Mouse (Mus musculus) heart, embryonic 14.5 days (tissue): ENCODE data around the gene Smad3. TPM values are rescaled to one million over a fixed set of nuclear protein-coding genes. Genes with fewer than 3 reads are reported as not detected.
A peak's percentile ranks its signal among the peaks of the same experiment; 100 is the strongest.

Source experiments
- ATAC-seq: fragments of 200-750 bp; cut with Nextera tagmentation; 2 replicates; pipeline ENCODE4 v1.8.0; 2017; ENCODE audit warnings: low read depth, moderate TSS enrichment; ENCODE audit not compliant: insufficient number of reproducible peaks, insufficient read depth, low FRiP score
- H3K27ac ChIP-seq, 2 experiments: fragments of 200-500 bp in 1 of 2; fragments of 300-500 bp in 1 of 2; sonication (generic) in 1 of 2; replicated peaks in 1 of 2; 2 replicates each; pipeline ENCODE4 v1.5.1; 2012 to 2014; ENCODE audit warnings: low read depth in 2 of 2, low read length in 2 of 2, control low read depth in 1 of 2, mild to moderate bottlenecking in 1 of 2, mixed read lengths in 1 of 2; ENCODE audit not compliant: control insufficient read depth in 1 of 2, insufficient read depth in 1 of 2
- H3K27me3 ChIP-seq: fragments of 300-500 bp; sonication (generic); 2 replicates; pipeline ENCODE4 v1.6.1; 2014; ENCODE audit warnings: mild to moderate bottlenecking, low read length, control low read depth; ENCODE audit not compliant: control insufficient read depth, insufficient read depth
- H3K36me3 ChIP-seq: fragments of 300-500 bp; sonication (generic); 2 replicates; pipeline ENCODE4 v1.6.1; 2014; ENCODE audit warnings: mild to moderate bottlenecking, control low read depth, low read length, mixed read lengths; ENCODE audit not compliant: control insufficient read depth, insufficient read depth
- H3K4me1 ChIP-seq, 2 experiments: fragments of 200-500 bp in 1 of 2; fragments of 300-500 bp in 1 of 2; sonication (generic) in 1 of 2; 2 replicates each; pipeline ENCODE4 v1.6.1; 2012 to 2014; ENCODE audit warnings: low read length in 2 of 2, control low read depth in 1 of 2, mixed read lengths in 1 of 2; ENCODE audit not compliant: control insufficient read depth in 2 of 2, insufficient read depth in 2 of 2
- H3K4me2 ChIP-seq: fragments of 300-500 bp; sonication (generic); 2 replicates; pipeline ENCODE4 v1.6.1; 2014; ENCODE audit warnings: mild to moderate bottlenecking, low read length
- H3K4me3 ChIP-seq, 2 experiments: fragments of 200-500 bp in 1 of 2; fragments of 300-500 bp in 1 of 2; sonication (generic) in 1 of 2; 2 replicates each; pipeline ENCODE4 v1.5.1; 2012 to 2014; ENCODE audit warnings: low read length in 2 of 2, mild to moderate bottlenecking in 2 of 2, control low read depth in 1 of 2, low read depth in 1 of 2, moderate library complexity in 1 of 2; ENCODE audit not compliant: control insufficient read depth in 1 of 2, insufficient read depth in 1 of 2
- H3K9ac ChIP-seq: fragments of 300-500 bp; sonication (generic); 2 replicates; pipeline ENCODE4 v1.6.1; 2014; ENCODE audit warnings: mild to moderate bottlenecking, low read length
- H3K9me3 ChIP-seq: fragments of 300-500 bp; sonication (generic); 2 replicates; pipeline ENCODE4 v1.6.1; 2016; ENCODE audit warnings: low read length, control low read depth; ENCODE audit not compliant: control insufficient read depth
- WGBS: fragments of 180-500 bp; shearing (Covaris S2); extraction: QIAGEN DNeasy Blood & Tissue Kit; methylation state at CpG from one replicate; pipeline ENCODE4 v1.1.7; 2014; 5-methylcytosine and 5-hydroxymethylcytosine counted together
- polyA plus RNA-seq: library from polyadenylated mRNA; unstranded; fragments of >200 nt; fragmentation: Nextera tagmentation; extraction: Ambion mirVana; gene quantifications from 2 replicates; pipeline ENCODE4 v1.2.1, GENCODE M21; 2014

Gene Smad3
- polyA plus RNA-seq, 1 experiment from 2014 or later, result 10.4 TPM

GRCm38 (mm10) chr9:63701957-63702309, 55.9 kb downstream of the Smad3 start:
- Histone ChIP-seq H3K4me2 (no peak overlapping the region), H3K36me3 (no peaks in the 10 kb centered on the region), H3K9ac (no peak overlapping the region), H3K4me3 (no peak overlapping the region), H3K27me3 (no peaks in the 10 kb centered on the region), H3K9me3 (no peaks in the 10 kb centered on the region), H3K27ac (peak overlapping the region in 1 of 2 experiments; percentile 41; a peak in 1 of 4 replicates), H3K4me1 (peaks cover 62 to 81% of the 10 kb centered on the region in 2 experiments)
- 89% methylated on average over 4 of the region's 4 CpGs for WGBS
- ATAC-seq, result no peak

- Histone ChIP-seq H3K27me3 (no peaks in the 10 kb centered on the region), H3K4me3 (no peak overlapping the region), H3K4me2 (no peak overlapping the region), H3K9me3 (no peaks in the 10 kb centered on the region), H3K36me3 (no peaks in the 10 kb centered on the region), H3K27ac (no peak overlapping the region), H3K4me1 (peaks cover 62 to 81% of the 10 kb centered on the region in 2 experiments), H3K9ac (no peak overlapping the region)
- 80% methylated on average over 10 of the region's 10 CpGs for WGBS
- no peak for ATAC-seq
These were observed 56.4 kb downstream of the Smad3 start for GRCm38 (mm10) chr9:63701258-63701956.

- Histone ChIP-seq H3K36me3 (no peaks in the 10 kb centered on the region), H3K4me3 (no peak overlapping the region), H3K9ac (no peak overlapping the region), H3K9me3 (no peaks in the 10 kb centered on the region), H3K27ac (no peak overlapping the region), H3K4me1 (peaks cover 44 to 61% of the 10 kb centered on the region in 2 experiments), H3K27me3 (no peaks in the 10 kb centered on the region), H3K4me2 (no peak overlapping the region)
- ATAC-seq, result no peak
- 53% methylated on average over 4 of the region's 4 CpGs for WGBS
These were observed 58.6 kb downstream of the Smad3 start for GRCm38 (mm10) chr9:63699145-63699544.

DNA sequence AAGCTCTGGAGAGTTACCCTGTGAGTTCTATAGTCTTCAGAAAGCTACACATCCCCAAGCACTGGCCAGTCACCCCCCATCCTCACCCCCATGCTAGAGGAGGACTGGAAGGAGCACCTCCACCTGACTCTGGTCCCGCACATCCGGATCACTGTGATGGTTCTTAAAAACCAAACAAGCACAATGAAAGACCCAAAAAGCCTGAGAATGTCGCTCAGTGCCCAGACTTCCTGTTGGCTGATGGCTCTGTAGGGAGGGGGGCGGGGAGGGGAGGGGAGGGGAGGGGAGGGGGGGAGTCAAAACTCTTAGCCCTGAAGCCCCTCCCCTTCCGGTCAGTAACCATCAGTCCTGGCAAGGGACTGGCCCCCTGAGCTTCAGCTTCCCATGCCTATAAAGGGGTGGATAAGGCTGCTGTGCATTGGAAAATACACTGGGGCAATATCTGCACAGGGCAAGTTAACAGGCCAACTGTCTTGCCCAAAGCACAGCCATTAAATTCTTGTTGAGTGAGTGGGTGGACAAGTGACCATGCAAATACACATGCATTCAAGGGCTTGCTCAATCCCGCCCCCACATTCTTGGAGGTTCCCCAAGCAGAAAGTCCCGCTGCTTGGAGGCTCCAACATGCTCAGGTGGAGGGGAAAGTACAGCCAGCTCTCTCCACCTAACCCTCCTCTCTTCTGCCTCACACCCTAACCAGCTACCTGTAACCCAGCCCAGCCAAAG, 59.3 kb downstream of the Smad3 start:
- Histone ChIP-seq H3K27me3 (no peaks in the 10 kb centered on the region), H3K4me2 (no peak overlapping the region), H3K36me3 (no peaks in the 10 kb centered on the region), H3K4me3 (no peak overlapping the region), H3K9ac (peak overlapping the region; percentile 3; the same call in 1 of the 2 replicates), H3K4me1 (peaks cover 42 to 57% of the 10 kb centered on the region in 2 experiments), H3K9me3 (no peaks in the 10 kb centered on the region), H3K27ac (peak overlapping the region in 1 of 2 experiments; percentile 66; a peak in 2 of 4 replicates)
- WGBS, result 58% methylated on average over 5 of the region's 7 CpGs
- ATAC-seq, result no peak

DNA sequence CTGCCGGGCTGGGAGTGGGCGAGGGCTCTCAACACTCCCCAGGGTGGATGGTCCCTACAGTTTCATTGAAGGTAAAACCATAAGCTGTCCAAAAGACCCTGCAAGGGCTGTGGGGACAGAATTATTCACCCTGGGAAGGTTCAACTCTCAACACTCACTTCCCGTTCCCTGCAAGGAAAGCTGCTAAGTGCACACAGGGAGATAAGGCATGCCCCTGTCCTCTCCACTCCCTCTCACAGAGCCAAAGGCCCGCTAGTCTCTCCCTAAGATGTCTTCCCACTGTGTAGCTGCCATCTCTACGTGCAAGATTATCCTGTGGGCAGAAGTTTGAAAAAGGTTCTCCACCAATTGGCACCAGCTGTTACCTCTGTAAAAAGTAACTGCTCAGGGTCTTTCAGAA, 60.2 kb downstream of the Smad3 start:
- 17% methylated on average over 5 of the region's 5 CpGs for WGBS
- ATAC-seq, result no peak

GRCm38 (mm10) chr9:63696463-63697105, 61.2 kb downstream of the Smad3 start:
- Histone ChIP-seq H3K27ac (peak overlapping the region in 1 of 2 experiments; percentile 66; a peak in 3 of 4 replicates), H3K36me3 (no peaks in the 10 kb centered on the region), H3K27me3 (no peaks in the 10 kb centered on the region), H3K4me1 (peaks cover 35 to 51% of the 10 kb centered on the region in 2 experiments), H3K9ac (no peak overlapping the region), H3K9me3 (no peaks in the 10 kb centered on the region), H3K4me3 (no peak overlapping the region), H3K4me2 (no peak overlapping the region)
- no peak for ATAC-seq
- 38% methylated on average over 10 of the region's 10 CpGs for WGBS

More for the DNA sequence above, 60.2 kb downstream of the Smad3 start:
- no peaks in the 10 kb centered on the region for H3K9me3 ChIP-seq
- peak overlapping the region; percentile 3; the same call in 1 of the 2 replicates for H3K9ac ChIP-seq
- peaks cover 39 to 49% of the 10 kb centered on the region in 2 experiments for H3K4me1 ChIP-seq
- no peak overlapping the region for H3K4me3 ChIP-seq
- no peak overlapping the region for H3K4me2 ChIP-seq
- peak overlapping the region; percentile 15 to 66; a peak in 3 of 4 replicates for H3K27ac ChIP-seq
- no peaks in the 10 kb centered on the region for H3K36me3 ChIP-seq
- H3K27me3 ChIP-seq, result no peaks in the 10 kb centered on the region

DNA sequence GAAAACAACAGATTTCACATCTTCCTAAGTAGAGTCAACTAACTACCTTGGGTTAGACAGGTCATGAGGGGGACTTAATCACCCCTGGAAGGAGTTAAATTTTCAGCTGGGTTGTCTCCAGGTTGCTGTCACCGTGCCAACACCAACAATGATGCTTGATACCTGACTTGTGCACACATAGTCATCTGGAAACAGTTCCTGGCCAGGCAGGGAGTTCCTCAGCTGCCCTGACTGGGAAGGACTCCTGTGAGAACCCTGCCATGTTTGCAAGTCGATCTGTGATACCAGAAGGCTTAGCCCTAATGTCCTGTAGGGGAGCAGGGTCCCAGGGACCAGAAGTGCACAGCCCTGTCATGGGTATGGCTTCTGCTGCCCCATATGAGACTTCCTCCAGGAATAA, 65.8 kb downstream of the Smad3 start:
- Histone ChIP-seq H3K27me3 (no peaks in the 10 kb centered on the region), H3K27ac (0 out of 4 replicates have a peak overlapping the region, but pooled peaks of 1 of the 2 experiments have one; percentile 19), H3K4me3 (no peak overlapping the region), H3K4me2 (no peak overlapping the region), H3K9me3 (no peaks in the 10 kb centered on the region), H3K9ac (no peak overlapping the region), H3K4me1 (peaks cover 10 to 18% of the 10 kb centered on the region in 2 experiments), H3K36me3 (no peaks in the 10 kb centered on the region)
- ATAC-seq, result no peak
- WGBS, result 38% methylated on average over 2 of the region's 2 CpGs
